Mouse (Mus musculus) forebrain, embryonic 16.5 days (tissue): Measurements from ENCODE around the gene Itih5. TPM values are rescaled to one million over a fixed set of nuclear protein-coding genes. Genes with fewer than 3 reads are reported as not detected.

Source experiments
- ATAC-seq: fragments of 200-750 bp; cut with Nextera tagmentation; 2 replicates; pipeline ENCODE4 v1.8.0; 2017; ENCODE audit warnings: mild to moderate bottlenecking, moderate library complexity
- H3K27ac ChIP-seq: fragments of 300-500 bp; sonication (generic); 2 replicates; pipeline ENCODE4 v1.5.1; 2014; ENCODE audit warnings: low read length, control low read depth
- H3K27me3 ChIP-seq: fragments of 300-500 bp; sonication (generic); replicated peaks from 2 replicates; pipeline ENCODE4 v1.6.1; 2014; ENCODE audit warnings: low read length; ENCODE audit not compliant: control insufficient read depth, insufficient read depth
- H3K36me3 ChIP-seq: fragments of 300-500 bp; sonication (generic); 2 replicates; pipeline ENCODE4 v1.6.1; 2014; ENCODE audit not compliant: control insufficient read depth, insufficient read depth
- H3K4me1 ChIP-seq: fragments of 300-500 bp; sonication (generic); replicated peaks from 2 replicates; pipeline ENCODE4 v1.6.1; 2014; ENCODE audit warnings: low read length; ENCODE audit not compliant: control insufficient read depth, insufficient read depth
- H3K4me2 ChIP-seq: fragments of 300-500 bp; sonication (generic); 2 replicates; pipeline ENCODE4 v1.6.1; 2014; ENCODE audit warnings: mild to moderate bottlenecking, low read length, control low read depth
- H3K4me3 ChIP-seq: fragments of 300-500 bp; sonication (generic); replicated peaks from 2 replicates; pipeline ENCODE4 v1.5.1; 2014; ENCODE audit warnings: mild to moderate bottlenecking, low read length, control low read depth
- H3K9ac ChIP-seq: fragments of 300-500 bp; sonication (generic); replicated peaks from 2 replicates; pipeline ENCODE4 v1.6.1; 2014; ENCODE audit warnings: low read depth, low read length, control low read depth
- H3K9me3 ChIP-seq: fragments of 300-500 bp; sonication (generic); 2 replicates; pipeline ENCODE4 v1.6.1; 2016; ENCODE audit warnings: low read length; ENCODE audit not compliant: control insufficient read depth
- WGBS: fragments of 180-500 bp; shearing (Covaris S2); extraction: QIAGEN DNeasy Blood & Tissue Kit; methylation state at CpG from one replicate; pipeline ENCODE4 v1.1.7; 2014; 5-methylcytosine and 5-hydroxymethylcytosine counted together
- polyA plus RNA-seq: library from polyadenylated mRNA; unstranded; fragments of >200 nt; fragmentation: Nextera tagmentation; extraction: Ambion mirVana; gene quantifications from 2 replicates; pipeline ENCODE4 v1.2.1, GENCODE M21; 2015

The Itih5 gene
- polyA plus RNA-seq, 1 experiment from 2014 or later = 3.7 TPM

GRCm38 (mm10) chr2:10263909-10264489 lies 110.6 kb downstream of the Itih5 start:
- no peaks in the 10 kb centered on the region for H3K9me3 ChIP-seq
- ATAC-seq = no peak
- no peaks in the 10 kb centered on the region for H3K36me3 ChIP-seq
- H3K4me1 ChIP-seq = 0 out of 2 replicates have a peak, but pooled peaks cover 4% of the 10 kb centered on the region
- no peak overlapping the region for H3K9ac ChIP-seq
- 33% methylated on average over 7 of the region's 7 CpGs for WGBS
- H3K27me3 ChIP-seq = no peaks in the 10 kb centered on the region
- no peak overlapping the region for H3K4me2 ChIP-seq
- no peak overlapping the region for H3K27ac ChIP-seq
- H3K4me3 ChIP-seq = no peak overlapping the region

- no peaks in the 10 kb centered on the region for H3K9me3 ChIP-seq
- H3K4me1 ChIP-seq = 0 out of 2 replicates have a peak, but pooled peaks cover 4% of the 10 kb centered on the region
- H3K27ac ChIP-seq = no peak overlapping the region
- no peak for ATAC-seq
- H3K27me3 ChIP-seq = no peaks in the 10 kb centered on the region
- no peak overlapping the region for H3K4me2 ChIP-seq
- H3K36me3 ChIP-seq = no peaks in the 10 kb centered on the region
- H3K9ac ChIP-seq = no peak overlapping the region
- WGBS = 76% methylated on average over 5 of the region's 5 CpGs
- H3K4me3 ChIP-seq = no peak overlapping the region
These were observed 112.5 kb downstream of the Itih5 start for GRCm38 (mm10) chr2:10265881-10266280.

GRCm38 (mm10) chr2:10272604-10273115 lies 119.3 kb downstream of the Itih5 start:
- H3K27me3 ChIP-seq = no peaks in the 10 kb centered on the region
- no peaks in the 10 kb centered on the region for H3K36me3 ChIP-seq
- no peak overlapping the region for H3K4me3 ChIP-seq
- H3K9me3 ChIP-seq = no peaks in the 10 kb centered on the region
- H3K27ac ChIP-seq = no peak overlapping the region
- no peak overlapping the region for H3K4me2 ChIP-seq
- peaks cover 6% of the 10 kb centered on the region for H3K4me1 ChIP-seq
- no peak overlapping the region for H3K9ac ChIP-seq
- no peak for ATAC-seq
- 68% methylated on average over 9 of the region's 9 CpGs for WGBS

DNA sequence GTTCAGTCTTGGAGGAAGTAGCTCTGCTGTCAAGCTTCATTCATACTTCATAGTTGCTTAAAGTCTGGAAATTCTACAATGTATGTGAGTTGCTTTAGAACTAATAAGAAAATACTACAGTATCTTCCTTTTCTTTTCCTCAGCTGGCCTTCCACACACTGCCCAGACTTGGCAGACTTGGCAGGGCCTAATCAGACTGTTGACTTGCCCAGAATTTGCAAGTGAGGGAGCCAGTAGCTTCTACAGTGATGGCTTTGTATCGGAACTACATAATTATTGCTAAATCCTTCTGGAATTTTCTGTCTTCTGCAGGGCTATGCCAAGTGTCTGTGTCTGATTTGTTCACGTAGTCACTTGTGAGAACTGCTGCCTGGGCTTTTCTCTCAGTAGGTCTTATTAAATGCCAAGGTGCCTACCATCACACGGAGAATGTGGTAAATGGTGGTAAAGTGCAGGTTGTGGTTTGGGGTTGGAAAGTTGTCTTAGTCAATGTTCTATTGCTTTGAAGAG lies 120.2 kb downstream of the Itih5 start:
- Histone ChIP-seq H3K27me3 (no peaks in the 10 kb centered on the region), H3K4me1 (peaks cover 6% of the 10 kb centered on the region), H3K9me3 (no peaks in the 10 kb centered on the region), H3K4me3 (no peak overlapping the region), H3K27ac (no peak overlapping the region), H3K36me3 (no peaks in the 10 kb centered on the region), H3K9ac (no peak overlapping the region), H3K4me2 (no peak overlapping the region)
- ATAC-seq = no peak
- 75% methylated on average over 3 of the region's 3 CpGs for WGBS

DNA sequence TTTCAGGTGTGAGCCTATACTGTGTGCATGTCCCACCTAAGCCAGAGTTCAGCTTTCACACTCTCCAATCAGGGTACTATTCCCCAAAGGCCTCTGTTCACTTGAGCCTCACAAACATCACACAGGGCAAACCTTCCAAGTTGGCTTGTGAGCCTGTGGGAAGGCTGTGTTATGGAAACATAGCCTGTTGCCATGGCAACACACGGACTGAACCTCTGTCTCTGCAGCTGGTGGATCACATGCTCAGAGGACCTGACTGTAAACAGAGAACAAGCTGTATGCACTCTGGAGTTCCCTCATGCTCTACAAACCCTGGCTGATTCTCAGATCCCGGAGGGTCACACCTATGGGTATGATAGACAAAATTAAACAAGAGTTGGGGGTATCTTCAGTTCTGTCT lies 122.8 kb downstream of the Itih5 start:
- Histone ChIP-seq H3K36me3 (no peaks in the 10 kb centered on the region), H3K4me3 (no peak overlapping the region), H3K4me1 (peaks cover 6% of the 10 kb centered on the region), H3K27me3 (no peaks in the 10 kb centered on the region), H3K4me2 (no peak overlapping the region), H3K9me3 (no peaks in the 10 kb centered on the region), H3K27ac (no peak overlapping the region), H3K9ac (no peak overlapping the region)
- WGBS = 43% methylated on average over 2 of the region's 2 CpGs
- peak; percentile 97 for ATAC-seq

DNA sequence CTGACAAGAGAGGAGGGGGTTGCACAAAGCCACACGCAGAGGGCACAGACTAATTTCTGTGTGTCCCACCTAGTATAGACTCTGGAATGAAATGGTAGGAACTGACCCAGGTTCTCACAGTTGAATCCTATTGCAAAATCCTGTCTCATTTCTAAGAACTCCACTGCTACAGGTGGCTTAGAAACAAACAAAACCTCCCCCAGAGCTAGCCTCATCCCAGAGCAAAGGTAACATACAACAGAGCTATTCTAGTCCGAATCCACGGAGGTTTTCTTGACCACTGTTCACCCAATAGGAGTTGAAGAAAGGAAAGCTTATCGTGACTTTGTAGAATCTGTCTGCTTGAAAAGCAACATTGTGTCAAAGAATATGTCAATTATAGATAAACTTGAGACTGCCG lies 130.3 kb downstream of the Itih5 start:
- H3K27me3 ChIP-seq = peaks cover 13% of the 10 kb centered on the region
- no peak overlapping the region for H3K27ac ChIP-seq
- 27% methylated on average over 5 of the region's 5 CpGs for WGBS
- no peak overlapping the region for H3K9ac ChIP-seq
- no peak for ATAC-seq
- H3K4me2 ChIP-seq = no peak overlapping the region
- H3K9me3 ChIP-seq = no peaks in the 10 kb centered on the region
- no peaks in the 10 kb centered on the region for H3K36me3 ChIP-seq
- H3K4me3 ChIP-seq = no peak overlapping the region
- H3K4me1 ChIP-seq = no peaks in the 10 kb centered on the region

DNA sequence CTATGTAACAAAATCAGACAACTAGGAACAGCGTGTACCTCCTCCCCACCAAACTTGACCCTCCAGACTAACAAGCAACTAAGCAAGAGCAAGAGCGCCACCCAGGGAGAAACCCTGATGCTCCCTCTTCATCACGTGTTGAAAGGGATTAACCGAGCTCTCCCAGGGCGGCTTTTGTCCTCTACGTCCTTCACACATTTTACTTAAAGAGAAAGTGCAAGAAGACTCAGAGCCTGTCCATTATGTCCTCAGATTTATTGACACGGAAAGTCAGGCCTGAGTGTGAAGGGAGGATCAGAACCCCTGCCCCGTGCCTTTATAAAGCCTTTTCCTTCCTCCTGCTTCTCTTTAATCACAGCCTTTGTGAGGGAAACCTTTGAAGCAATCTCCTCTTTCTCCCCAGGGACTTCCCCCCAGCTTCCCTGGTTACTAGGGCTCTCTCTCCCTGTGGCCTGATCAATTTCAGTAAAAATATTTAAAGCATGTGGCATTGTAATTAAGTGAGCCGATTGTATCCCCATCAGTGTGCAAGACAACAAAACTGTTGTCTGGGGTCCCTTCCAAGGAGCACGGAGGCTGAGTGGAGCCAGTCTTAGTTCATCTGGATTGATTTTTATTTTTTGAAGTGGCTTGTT lies 131.4 kb downstream of the Itih5 start:
- ATAC-seq = no peak
- H3K36me3 ChIP-seq = no peaks in the 10 kb centered on the region
- no peaks in the 10 kb centered on the region for H3K4me1 ChIP-seq
- no peak overlapping the region for H3K9ac ChIP-seq
- peaks cover 13% of the 10 kb centered on the region for H3K27me3 ChIP-seq
- no peak overlapping the region for H3K4me2 ChIP-seq
- H3K27ac ChIP-seq = no peak overlapping the region
- no peak overlapping the region for H3K4me3 ChIP-seq
- H3K9me3 ChIP-seq = no peaks in the 10 kb centered on the region
- 2% methylated on average over 10 of the region's 10 CpGs for WGBS

GRCm38 (mm10) chr2:10285975-10286374 lies 132.6 kb downstream of the Itih5 start:
- 7% methylated on average over 13 of the region's 13 CpGs for WGBS
- Histone ChIP-seq H3K36me3 (no peaks in the 10 kb centered on the region), H3K27ac (no peak overlapping the region), H3K4me3 (no peak overlapping the region), H3K4me2 (no peak overlapping the region), H3K9ac (no peak overlapping the region), H3K4me1 (no peaks in the 10 kb centered on the region), H3K9me3 (no peaks in the 10 kb centered on the region), H3K27me3 (peaks cover 13% of the 10 kb centered on the region)
- ATAC-seq = no peak

GRCm38 (mm10) chr2:10288142-10288831 lies 134.9 kb downstream of the Itih5 start:
- no peak overlapping the region for H3K4me2 ChIP-seq
- H3K4me1 ChIP-seq = no peaks in the 10 kb centered on the region
- H3K9me3 ChIP-seq = no peaks in the 10 kb centered on the region
- WGBS = 19% methylated on average over 12 of the region's 12 CpGs
- H3K27ac ChIP-seq = no peak overlapping the region
- no peak overlapping the region for H3K9ac ChIP-seq
- H3K36me3 ChIP-seq = no peaks in the 10 kb centered on the region
- no peak overlapping the region for H3K4me3 ChIP-seq
- peak; percentile 43; the same call in 1 of the 2 replicates for ATAC-seq
- H3K27me3 ChIP-seq = peaks cover 10% of the 10 kb centered on the region
